Mouse (Mus musculus): ENCODE data around the gene Mrvi1. TPM values are rescaled to one million over a fixed set of nuclear protein-coding genes. Genes with fewer than 3 reads are reported as not detected.

Mrvi1 gene
- 9.7 and 12.6 TPM in 2 replicates for polyA plus RNA-seq (2012; rRNA removed)

DNA sequence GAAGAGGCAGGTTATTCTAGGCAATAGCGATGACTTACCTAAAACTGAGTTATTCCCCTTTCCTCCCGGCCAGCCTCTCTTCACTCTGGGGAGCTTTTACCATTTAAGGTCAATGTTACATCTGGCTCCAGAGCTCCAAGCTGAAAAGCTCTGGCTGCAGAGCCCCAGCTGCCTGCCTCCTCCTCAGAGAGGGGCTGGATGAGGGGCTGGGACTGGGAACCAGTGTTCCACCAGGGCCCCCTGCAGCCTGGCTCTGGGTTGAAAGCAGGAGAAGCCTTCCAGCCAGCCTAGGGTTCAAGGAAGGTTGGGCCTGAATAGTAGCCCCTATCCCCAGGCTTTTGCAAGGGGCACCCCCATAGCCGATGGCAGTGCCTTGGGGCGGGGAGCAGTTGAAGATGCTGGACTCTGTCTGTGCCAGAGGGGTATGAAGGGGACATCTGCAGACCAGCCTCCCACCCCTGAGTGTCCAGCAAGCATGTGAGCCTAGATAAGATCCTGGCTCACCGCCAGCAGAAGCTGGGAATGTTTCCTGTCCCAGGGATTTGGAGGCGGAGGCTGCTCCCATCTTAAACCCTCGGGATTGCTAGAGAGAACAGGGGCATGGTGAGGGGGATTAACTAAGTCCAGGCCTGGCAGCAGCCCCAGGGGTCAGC is at the start of gene Mrvi1:
Gene Mrvi1 (minus strand): TSS at position 409 of the 653 bp plus-strand sequence.
- Histone ChIP-seq H3K36me3 (ENCODE audit: control insufficient read depth, insufficient read depth, low read length) (no peaks in the 10 kb centered on the region), H3K4me3 (ENCODE audit: insufficient read depth, low read depth, low read length) (peak within 1 kb of the TSS; percentile 36), H3K27me3 (replicated peaks; ENCODE audit: control insufficient read depth, insufficient read depth, low read length) (no peaks in the 10 kb centered on the region), H3K4me1 (ENCODE audit: control insufficient read depth, insufficient read depth, low read length) (peaks cover 6% of the 10 kb centered on the region; the same call in 1 of the 2 replicates), H3K27ac (ENCODE audit: insufficient read depth, low read depth, low read length) (peak within 1 kb of the TSS; percentile 41)
- peak; percentile 70 for DNase-seq
- TF ChIP-seq POLR2A (IDR thresholded peaks at IDR 0.05; ENCODE audit: low read depth, low read length) (no peak), CTCF (conservative IDR thresholded peaks at IDR 0.05; ENCODE audit: insufficient read depth, insufficient read length, low read depth, low read length) (no peak)
- 51% methylated on average over 7 of the region's 7 CpGs for WGBS

- no peaks in the 10 kb centered on the region for H3K27me3 ChIP-seq (replicated peaks; ENCODE audit: control insufficient read depth, insufficient read depth, low read length)
- WGBS = under 1% methylated on average over 29 of the region's 29 CpGs
- H3K36me3 ChIP-seq (ENCODE audit: control insufficient read depth, insufficient read depth, low read length) = no peaks in the 10 kb centered on the region; the same call in none of the 2 replicates
- H3K4me3 ChIP-seq (ENCODE audit: insufficient read depth, low read depth, low read length) = peak overlapping the region; percentile 85
- no peak for TF ChIP-seq POLR2A (IDR thresholded peaks at IDR 0.05; ENCODE audit: low read depth, low read length)
- no peak for DNase-seq
- peak overlapping the region; percentile 52 for H3K27ac ChIP-seq (ENCODE audit: insufficient read depth, low read depth, low read length)
- peaks cover 8% of the 10 kb centered on the region; the same call in 1 of the 2 replicates for H3K4me1 ChIP-seq (ENCODE audit: control insufficient read depth, insufficient read depth, low read length)
Measured at GRCm38 (mm10) chr7:111029046-111029553, 46.8 kb upstream of the Mrvi1 start.

DNA sequence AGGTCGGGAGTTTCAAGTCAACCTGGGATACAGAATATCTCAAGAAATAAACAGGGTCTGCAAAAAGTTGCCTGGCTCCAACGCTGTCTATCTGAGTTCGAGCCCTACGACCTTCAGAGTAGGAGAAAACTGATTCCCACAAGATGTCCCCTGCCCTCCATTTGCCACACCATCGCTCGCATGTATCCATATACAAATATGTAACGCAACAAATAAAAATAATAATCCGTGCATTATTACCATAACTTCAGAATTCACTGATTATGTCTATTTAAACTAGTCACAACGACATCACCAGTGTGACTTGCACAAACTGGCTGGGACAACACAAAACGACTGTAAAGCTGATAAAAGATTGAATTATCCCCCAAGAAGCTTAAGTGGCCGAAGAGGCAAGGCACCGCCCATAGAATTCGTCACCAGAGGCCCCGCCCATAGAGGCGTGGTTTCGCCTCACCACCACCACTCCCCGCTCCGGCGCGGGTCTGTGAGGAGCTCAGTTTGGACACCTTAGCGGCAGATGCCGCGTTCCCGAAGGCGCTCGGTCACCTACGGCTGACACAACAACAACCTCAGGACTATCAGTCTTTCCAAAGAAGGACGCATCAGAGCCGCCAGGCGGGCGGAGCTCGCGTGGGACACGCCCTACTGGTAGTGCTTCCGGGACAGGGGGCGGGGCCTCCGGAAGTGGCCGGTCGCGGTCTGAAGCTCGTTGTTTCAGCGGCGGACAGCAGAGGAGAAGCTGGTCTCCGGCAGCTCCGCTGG is 46.2 kb upstream of the Mrvi1 start, which contains the start of gene Ctr9:
Gene Ctr9 (plus strand): TSS at position 671 of the 765 bp plus-strand sequence.
- Histone ChIP-seq H3K4me3 (ENCODE audit: insufficient read depth, low read depth, low read length) (peak within 1 kb of the TSS; percentile 85), H3K36me3 (ENCODE audit: control insufficient read depth, insufficient read depth, low read length) (no peaks in the 10 kb centered on the region), H3K4me1 (ENCODE audit: control insufficient read depth, insufficient read depth, low read length) (peaks cover 11% of the 10 kb centered on the region; the same call in 1 of the 2 replicates), H3K27ac (ENCODE audit: insufficient read depth, low read depth, low read length) (peak within 1 kb of the TSS; percentile 92), H3K27me3 (replicated peaks; ENCODE audit: control insufficient read depth, insufficient read depth, low read length) (no peaks in the 10 kb centered on the region)
- TF ChIP-seq CTCF (conservative IDR thresholded peaks at IDR 0.05; ENCODE audit: insufficient read depth, insufficient read length, low read depth, low read length) = no peak
- peak; percentile 72 for TF ChIP-seq POLR2A (IDR thresholded peaks at IDR 0.05; ENCODE audit: low read depth, low read length)
- DNase-seq = peak; percentile 96
- 5% methylated on average over 45 of the region's 45 CpGs for WGBS

GRCm38 (mm10) chr7:111024912-111025311 is 42.7 kb upstream of the Mrvi1 start:
- H3K36me3 ChIP-seq (ENCODE audit: control insufficient read depth, insufficient read depth, low read length) = no peaks in the 10 kb centered on the region
- no peak for DNase-seq
- TF ChIP-seq CTCF (conservative IDR thresholded peaks at IDR 0.05; ENCODE audit: insufficient read depth, insufficient read length, low read depth, low read length) (no peak), POLR2A (IDR thresholded peaks at IDR 0.05; ENCODE audit: low read depth, low read length) (no peak)
- H3K4me3 ChIP-seq (ENCODE audit: insufficient read depth, low read depth, low read length) = no peak overlapping the region
- peaks cover 11% of the 10 kb centered on the region; the same call in 1 of the 2 replicates for H3K4me1 ChIP-seq (ENCODE audit: control insufficient read depth, insufficient read depth, low read length)
- WGBS = 58% methylated on average over 4 of the region's 4 CpGs
- H3K27ac ChIP-seq (ENCODE audit: insufficient read depth, low read depth, low read length) = no peak overlapping the region
- no peaks in the 10 kb centered on the region for H3K27me3 ChIP-seq (replicated peaks; ENCODE audit: control insufficient read depth, insufficient read depth, low read length)

DNA sequence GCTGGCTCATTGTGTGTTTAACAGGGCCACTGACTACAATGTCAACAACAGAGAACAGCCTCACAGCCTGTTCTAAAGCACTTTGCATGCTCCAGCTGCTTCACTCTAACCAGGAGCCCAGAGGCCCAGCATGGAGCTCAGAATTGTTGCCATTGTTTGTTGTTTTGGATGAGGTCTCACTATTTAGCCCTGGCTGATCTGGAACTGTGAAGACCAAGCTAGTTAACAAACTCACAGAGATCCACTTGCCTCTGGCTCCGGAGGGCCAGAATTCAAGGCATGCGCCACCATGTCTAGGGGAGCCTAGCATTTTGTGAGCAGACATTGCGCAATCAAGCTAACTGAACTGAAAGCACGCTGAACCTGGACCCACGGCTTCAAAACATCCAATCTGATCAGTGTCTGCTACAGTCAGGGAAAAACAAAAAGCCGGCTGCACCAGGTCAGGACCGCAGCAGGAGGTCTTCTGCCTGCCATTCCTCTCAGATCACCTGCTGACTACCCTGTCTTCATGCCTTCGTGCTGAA is 41.9 kb upstream of the Mrvi1 start:
- Histone ChIP-seq H3K4me1 (ENCODE audit: control insufficient read depth, insufficient read depth, low read length) (peaks cover 11% of the 10 kb centered on the region; the same call in 1 of the 2 replicates), H3K27me3 (replicated peaks; ENCODE audit: control insufficient read depth, insufficient read depth, low read length) (no peaks in the 10 kb centered on the region), H3K36me3 (ENCODE audit: control insufficient read depth, insufficient read depth, low read length) (no peaks in the 10 kb centered on the region), H3K4me3 (ENCODE audit: insufficient read depth, low read depth, low read length) (no peak overlapping the region), H3K27ac (ENCODE audit: insufficient read depth, low read depth, low read length) (peak overlapping the region; percentile 56; the same call in 1 of the 2 replicates)
- 32% methylated on average over 8 of the region's 8 CpGs for WGBS
- TF ChIP-seq POLR2A (IDR thresholded peaks at IDR 0.05; ENCODE audit: low read depth, low read length) = no peak
- no peak for TF ChIP-seq CTCF (conservative IDR thresholded peaks at IDR 0.05; ENCODE audit: insufficient read depth, insufficient read length, low read depth, low read length)
- peak; percentile 75 for DNase-seq

DNA sequence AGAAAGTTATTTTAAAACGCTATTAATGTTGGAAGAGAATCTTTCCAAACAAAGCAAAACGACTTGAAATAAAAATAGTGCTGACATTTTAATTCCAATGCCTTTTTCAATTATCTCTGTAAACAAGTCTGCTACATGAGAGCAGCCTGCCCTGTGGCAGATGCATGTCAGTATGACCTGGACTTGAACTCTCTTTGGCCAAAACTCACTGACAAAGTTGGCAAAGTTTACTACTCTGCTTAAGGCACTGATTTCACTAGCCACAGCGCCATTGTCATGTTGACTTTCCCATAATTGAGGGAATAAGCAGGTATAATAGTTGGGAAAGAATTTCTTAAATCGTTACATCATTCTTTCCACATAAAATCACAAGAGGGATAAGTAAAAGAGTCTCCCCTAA is 38.6 kb upstream of the Mrvi1 start:
- Histone ChIP-seq H3K4me3 (ENCODE audit: insufficient read depth, low read depth, low read length) (no peak overlapping the region), H3K4me1 (ENCODE audit: control insufficient read depth, insufficient read depth, low read length) (peaks cover 9% of the 10 kb centered on the region; the same call in 1 of the 2 replicates), H3K36me3 (ENCODE audit: control insufficient read depth, insufficient read depth, low read length) (no peaks in the 10 kb centered on the region), H3K27me3 (replicated peaks; ENCODE audit: control insufficient read depth, insufficient read depth, low read length) (no peaks in the 10 kb centered on the region), H3K27ac (ENCODE audit: insufficient read depth, low read depth, low read length) (no peak overlapping the region)
- 56% methylated on average over 4 of the region's 4 CpGs for WGBS
- no peak for TF ChIP-seq POLR2A (IDR thresholded peaks at IDR 0.05; ENCODE audit: low read depth, low read length)
- TF ChIP-seq CTCF (conservative IDR thresholded peaks at IDR 0.05; ENCODE audit: insufficient read depth, insufficient read length, low read depth, low read length) = no peak
- DNase-seq = no peak
